Mouse (Mus musculus) NIH3T3 (cell line): ENCODE measurements at regions not wholly inside any gene's neighbourhood (a gene's known extent, or its start where the extent isn't known, plus 50 kb on each side); places are given as distances from the start of the nearest gene placed in this dataset.
"Not testable (repeated sequence)": the region's sequence is repeated elsewhere in the genome, so short reads cannot be mapped to it uniquely, and the experiment has no call there.

Experiments used
- DNase-seq: peaks from one replicate; pipeline ENCODE4 v3.0.0-alpha.2; 2012; ENCODE audit warnings: low read depth

DNA sequence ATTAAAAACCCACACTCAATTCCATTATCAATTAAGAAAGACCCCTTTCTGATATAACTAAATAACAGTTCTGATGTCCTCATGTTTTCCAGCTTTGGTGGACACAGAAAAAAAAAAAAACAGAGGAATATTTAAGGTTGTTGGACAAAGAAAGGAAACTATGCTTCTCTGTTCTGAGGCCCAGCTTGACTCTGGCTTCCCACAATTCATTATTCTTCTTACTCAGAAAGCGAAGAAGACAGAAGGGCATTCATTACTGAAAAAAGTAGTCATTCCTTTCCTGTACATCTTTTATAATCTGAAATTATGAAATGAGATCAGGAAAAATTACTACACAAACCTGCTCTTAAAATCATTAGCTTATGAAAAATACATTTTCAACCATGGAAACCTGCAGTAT is 263.2 kb upstream of the 1700008P02Rik start:
- no peak for DNase-seq

DNA sequence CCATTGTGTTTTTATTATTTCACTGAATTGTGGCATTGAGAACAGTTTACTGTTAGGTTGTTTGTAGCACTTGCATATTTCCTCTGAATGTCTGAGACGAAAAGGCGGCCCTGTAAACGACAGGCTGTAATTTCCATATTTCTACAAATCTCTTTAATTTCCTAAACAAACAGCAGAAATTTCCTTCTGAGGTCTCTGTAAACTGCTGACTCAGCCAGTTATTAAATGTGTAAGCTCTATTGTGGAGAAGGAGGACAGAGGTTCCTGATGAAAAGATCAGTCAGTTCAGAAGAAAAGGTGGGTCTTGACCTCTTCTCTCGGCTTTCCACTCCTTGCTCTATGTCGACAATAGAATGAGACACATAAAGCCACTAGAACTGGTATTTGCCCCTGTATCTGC is 256.0 kb upstream of the 1700008P02Rik start:
- no peak for DNase-seq

DNA sequence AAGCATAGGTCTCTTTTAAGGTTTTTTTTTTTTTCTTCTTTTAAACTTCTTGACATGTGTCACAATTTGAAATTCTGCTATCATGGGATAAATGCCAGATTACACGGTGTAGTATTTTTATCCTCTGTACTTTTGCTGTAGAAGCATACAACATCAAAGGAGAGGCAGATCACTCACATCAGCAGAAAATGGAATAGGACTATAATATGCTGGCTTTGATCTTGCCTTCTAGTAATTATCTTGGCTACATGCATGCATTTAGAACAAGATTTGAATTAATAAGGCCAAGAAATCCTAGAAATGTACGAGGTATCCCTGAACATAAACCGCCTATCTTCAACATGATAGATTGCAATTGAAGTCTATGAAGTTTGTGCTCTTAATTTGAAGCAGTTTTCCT is 251.9 kb upstream of the 1700008P02Rik start:
- no peak for DNase-seq

DNA sequence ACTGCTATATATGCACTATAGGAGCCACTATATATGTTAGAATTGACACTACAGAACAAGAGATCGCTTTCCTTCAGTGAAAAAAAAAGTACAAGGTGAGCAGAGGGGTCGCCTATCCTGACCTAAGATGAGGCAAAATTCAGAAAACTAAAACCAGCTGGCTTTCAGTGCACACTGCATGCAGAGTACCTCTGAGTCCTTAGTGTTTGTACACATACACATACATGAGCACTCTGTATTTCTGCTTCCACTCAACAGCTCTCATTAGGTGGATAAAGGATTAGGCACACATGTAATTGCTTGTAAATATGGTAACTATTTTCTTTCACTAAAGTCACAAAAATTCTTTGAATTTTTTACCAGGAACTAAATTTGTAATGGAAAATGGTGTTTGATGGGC is 251.5 kb upstream of the 1700008P02Rik start:
- DNase-seq, result no peak

DNA sequence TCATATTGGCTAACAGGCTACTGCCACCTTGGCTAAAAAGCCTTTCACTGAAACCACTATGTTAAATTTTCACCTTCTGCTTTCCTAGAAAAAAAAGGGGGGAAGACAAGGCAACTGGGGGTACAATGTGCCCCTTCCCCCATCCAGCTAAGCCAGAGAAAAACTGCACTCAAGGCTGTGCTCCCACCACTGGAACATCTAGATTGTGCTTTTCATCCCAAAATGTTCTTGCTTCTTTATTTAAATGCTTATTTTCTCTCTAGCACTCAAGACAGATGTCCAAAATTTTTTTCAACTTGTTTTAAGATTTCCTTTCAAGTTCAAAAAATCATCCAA is 245.9 kb upstream of the 1700008P02Rik start:
- no peak for DNase-seq

DNA sequence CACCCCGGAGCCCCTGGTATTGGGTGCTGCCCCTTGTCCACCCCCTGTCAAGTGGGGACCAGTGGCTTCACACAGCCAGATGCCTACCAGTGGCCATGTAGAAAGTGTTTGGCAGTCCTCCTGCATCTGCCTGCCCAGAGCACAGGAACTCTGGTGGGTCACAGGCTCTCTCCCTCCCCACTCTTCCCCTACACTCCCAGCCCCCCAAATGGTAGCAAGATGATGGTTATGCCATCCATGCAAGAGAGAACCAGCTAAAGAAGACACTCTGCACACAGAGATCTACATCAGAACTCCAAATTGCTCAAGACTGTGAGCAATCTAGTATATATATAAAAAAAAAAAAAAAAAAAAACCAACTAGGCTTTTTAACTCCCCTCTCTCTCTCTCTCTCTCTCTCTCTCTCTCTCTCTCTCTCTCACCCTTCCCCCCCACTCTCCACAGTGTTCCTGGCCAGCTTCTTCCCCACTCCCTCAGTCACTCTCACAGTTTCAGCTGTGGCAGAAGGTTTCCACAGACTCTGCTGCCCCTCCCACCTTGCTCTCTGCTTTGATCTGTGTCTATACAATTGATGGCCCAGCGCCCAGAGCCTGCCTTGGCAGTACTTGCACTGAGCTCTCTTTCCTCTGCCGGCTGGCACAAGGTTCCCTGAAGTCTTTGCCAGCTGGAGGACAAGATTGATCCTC is 245.4 kb upstream of the 1700008P02Rik start:
- DNase-seq, result peak; percentile 1

DNA sequence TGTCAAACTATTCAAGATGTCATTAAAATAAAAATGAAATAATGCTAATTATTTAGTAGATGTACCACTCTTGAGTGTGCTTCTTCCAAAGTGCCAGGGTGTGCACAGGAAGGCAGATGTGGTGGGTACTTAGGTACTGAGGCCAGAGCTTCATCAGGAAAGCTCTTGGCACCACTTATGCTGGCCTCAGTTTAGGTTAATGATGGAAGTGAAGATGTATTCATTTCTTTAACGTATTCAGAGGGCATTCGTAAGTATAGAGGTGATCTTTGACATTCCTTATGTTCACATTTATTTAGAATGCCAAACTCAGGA is 239.6 kb upstream of the 1700008P02Rik start:
- no peak for DNase-seq

DNA sequence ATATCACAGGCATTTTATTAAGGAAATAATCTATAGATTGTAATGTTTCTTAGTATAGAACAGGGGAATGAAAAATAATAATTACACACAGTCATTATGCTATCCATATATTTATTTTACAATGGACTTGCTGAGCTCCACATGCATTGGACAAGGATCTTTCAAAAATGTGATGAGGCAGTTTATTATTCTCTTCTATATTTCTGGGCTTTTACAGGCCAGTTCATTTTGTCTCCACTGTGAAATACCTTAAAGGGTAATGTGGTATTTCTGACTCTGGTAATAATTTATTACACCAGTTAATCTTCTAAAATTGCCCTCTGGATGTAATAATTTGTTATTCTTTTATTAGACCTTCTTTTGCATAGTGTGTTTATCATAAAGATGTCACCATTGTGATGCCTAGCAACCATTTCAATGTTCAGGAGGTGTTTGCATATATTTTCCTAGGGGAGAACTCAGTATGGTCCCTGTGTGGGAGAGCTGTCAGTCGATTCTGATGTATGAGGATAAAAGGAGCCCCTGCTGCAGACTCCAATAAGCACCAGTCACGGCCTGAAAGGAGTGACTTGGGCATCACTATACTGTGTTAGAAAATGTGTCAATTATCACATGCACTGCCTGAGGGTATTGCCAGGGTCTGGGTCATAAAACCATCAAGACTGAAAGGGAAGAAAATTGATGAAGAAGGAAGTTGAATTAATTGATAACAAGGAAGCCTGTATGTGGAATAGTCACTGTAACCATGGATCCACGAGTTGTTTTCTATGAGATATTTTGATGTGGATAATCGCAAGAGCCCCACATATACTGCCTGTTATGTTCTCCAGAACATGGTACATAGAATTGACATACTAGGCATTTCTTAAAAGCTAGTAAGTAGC is 239.0 kb upstream of the 1700008P02Rik start:
- no peak for DNase-seq

DNA sequence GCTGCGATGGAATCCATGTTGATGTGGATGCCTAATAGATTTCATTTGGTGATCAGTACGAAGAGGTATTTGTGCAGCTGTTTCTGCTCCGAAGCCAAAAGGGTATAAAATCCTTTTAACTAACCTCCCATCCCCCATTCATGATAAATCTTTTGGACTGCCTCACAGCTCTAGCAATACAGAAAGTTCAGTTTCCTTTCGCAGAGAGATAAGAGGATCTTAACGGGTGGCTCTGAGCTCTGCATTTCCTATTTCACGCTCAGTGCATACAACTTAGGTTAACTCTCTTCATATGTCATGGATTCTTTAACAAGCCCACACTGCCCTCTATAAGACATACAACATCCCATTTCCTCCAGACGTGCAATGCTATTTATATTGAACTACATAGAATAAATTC is 199.1 kb upstream of the 1700008P02Rik start:
- no peak for DNase-seq

DNA sequence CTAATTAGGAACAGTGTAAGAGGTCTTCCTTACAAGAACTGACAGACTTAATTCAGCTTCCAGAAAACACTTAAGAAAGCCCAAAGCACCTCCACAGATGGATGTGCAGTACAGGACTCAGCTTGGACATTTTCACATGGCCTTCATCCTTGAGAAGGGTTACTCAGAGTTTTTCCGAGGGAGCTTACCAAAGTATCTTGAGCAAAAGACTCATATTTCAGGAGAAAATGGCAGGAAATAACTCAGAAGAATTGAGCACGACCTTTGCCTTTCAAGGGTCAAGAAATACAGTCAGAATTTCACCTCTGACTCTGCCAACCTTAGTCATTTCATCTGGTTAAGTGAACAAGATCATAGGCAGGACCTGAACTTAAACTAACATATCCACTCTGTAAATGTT is 192.1 kb upstream of the 1700008P02Rik start:
- no peak for DNase-seq

DNA sequence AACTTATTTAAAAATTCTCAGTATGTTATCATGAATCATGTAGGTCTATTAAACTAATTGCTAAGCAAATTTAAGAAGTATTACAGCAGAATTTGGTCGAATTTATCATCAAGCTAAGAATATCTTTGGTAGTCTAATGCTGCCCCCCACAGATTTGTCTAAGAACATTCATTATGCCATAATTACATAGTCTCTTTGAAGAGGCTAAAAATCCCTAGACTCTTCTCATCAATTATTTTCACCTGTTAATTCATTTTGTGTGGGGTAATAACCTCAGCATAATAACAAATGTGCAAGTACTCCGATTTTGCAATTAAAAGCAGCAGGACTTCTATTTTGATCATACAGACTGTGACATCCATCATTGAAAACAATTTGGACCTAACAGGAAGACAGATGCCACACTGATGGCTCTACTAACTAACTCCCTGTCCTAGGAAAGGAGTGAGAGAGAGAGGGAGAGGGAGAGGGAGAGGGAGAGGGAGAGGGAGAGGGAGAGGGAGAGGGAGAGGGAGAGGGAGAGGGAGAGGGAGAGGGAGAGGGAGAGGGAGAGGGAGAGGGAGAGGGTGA is 189.2 kb upstream of the 1700008P02Rik start:
- no peak for DNase-seq

DNA sequence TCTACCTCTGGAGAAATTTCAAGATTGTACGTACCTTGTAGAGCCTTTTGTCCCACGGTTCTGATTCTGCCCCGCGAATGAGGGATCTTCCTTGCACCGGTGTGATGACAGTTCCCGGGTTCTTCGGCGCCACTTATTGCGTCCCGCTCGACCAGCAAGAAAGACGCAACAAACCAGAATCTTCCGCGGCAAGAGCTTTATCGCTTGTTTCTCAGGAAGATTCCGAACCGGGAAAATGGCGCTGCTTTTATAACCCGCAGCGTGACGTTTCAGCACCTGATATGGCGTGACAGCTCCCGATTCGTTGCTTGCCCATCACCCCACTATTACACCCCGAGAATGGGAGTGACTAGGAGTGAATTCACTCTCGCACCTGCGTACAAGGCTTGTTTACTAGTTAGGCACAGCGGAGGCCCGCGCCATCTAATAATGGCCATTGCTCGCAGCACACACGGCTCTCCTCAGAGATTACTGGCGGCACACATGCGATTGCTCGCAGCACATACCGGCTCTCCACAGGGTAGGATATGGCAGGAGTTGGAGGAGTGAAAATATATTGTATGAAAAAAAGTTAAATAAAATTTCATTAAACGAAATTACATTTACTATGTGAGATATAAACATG is 180.0 kb upstream of the 1700008P02Rik start:
- DNase-seq, result not testable (repeated sequence)

DNA sequence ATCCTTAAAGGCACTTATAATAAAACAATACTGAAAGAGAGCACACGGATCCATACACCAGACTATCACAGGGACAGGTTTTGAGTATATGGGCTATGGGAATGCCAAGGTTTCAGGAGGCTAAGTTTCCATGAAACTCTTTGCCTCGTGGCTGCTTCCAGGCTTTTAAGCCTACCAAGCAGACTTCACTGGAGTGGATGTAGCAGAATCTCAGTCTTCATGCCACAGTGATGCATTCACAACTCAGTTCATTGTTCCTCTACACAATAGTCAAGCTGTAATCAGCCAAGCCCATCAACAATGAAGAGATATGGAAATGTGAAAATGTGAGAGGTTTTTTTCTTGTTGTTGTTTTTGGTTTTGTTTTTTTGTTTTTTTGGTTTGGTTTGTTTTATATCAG is 148.3 kb upstream of the 1700008P02Rik start:
- no peak for DNase-seq

DNA sequence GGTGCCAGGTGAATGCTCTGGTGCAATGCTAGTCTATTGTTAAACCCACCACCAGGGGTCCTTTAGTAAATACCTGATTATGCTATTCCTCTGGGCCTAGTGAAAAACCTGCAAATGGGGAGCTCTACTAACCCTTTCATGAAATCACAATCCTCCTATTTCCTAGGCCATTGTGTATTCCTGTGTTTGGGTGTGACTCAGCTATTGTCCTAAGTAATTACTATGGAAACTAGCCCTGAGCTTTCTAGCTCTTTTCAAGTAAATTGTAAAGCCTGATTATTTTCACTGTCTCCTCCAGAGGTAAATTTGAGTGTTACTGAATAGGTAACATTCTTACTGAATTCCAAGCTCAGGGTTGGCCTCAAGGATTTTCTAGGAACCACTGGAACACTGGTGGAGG is 147.8 kb upstream of the 1700008P02Rik start:
- DNase-seq, result not testable (repeated sequence)

DNA sequence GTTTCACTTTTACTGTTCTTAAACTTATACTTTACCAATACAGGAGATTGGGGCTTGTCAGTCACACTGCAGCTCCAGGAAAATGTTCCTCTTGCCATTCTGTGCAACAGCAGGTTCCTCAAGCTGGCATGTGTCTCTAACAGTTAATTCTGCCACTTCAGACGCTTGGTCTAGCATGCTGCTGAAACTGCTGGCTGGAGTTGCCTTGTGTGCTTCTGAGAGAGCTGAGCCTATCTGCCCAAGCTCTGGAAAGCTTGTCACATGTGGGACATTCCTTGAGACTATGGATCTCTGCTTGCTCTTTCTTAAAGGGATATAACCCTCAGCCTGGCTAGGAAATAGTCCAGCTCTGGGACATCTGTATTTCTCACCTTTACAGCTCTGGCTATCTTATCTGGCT is 138.9 kb upstream of the 1700008P02Rik start:
- DNase-seq, result no peak

DNA sequence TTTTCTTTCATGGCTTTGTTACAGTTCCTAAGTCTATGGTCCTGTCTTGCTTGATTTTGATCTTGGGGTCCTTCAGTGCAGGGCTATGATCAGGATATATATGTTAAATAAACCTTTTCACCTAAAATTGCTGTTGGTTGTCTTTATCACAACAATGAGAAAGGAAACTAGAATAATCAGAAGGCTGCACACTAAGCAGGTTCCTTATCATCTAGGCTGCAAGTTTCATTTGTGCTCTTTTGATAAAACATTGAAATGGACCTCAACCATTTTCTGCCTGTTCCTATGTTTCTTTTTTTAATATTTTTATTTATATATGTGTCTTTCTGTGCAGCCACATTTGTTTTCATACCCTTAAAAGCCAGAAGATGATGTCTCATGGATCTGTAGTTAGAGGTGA is 137.3 kb upstream of the 1700008P02Rik start:
- DNase-seq, result no peak

DNA sequence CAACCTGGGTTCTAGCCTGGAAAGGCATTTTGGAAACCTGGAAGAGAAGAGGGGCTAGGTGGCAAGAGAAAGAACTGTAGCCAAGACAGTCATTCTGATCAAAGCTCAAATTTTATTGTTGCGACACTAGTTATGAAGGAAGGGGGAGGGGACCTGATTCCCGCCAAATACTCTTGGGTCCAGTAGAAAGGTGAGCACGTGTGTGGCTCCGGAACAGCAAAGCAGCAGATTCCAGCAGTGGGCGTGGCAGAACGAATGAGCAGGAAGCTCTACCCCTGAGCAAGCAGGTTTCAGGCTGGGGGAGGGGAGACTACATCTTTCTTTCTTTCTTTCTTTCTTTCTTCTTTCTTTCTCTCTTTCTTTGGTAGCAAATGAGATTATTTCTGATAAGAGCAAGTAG is 130.5 kb upstream of the 1700008P02Rik start:
- not testable (repeated sequence) for DNase-seq

DNA sequence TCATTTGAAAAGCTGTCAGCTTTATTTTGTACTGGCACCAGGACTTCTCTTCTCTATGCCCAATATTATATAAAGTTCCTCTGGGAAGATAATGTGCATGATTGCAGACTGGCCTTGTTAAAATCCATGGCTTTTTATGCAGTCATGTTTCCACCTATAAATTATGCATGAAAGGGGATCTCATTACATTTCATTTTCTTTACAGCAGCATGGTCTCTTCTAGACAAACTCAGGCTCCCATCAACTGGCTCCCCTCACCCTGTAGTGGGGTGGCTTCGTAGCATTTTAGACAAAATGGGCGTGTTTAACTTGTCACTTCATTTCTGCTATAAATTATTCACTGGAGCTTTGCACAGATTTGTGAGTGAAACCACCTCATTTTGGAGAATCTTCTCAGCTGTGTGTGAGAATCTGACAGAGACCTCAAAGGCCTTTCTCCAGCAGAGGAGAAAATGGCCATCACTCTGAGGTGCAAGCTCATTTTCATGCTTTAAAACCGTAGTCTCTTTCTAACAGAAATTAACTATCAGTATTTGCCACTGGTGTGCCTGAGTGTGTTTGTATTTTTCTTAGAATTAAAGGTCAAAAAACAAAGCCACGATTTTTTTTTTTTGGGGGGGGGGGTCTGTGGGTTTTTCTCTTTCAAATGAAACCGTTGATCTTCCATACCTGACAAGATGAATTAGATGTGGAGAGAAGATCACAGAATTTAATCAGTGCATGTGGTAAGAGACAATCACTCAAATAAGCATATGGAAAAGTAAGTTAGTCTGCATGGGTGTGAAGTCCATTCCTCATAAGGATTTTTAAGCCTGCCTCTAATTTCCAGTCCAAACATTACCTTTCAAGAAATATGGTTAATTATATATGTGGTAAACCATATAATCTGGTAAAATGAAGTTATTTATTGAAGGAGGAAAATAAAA is 111.4 kb upstream of the 1700008P02Rik start:
- DNase-seq, result no peak

DNA sequence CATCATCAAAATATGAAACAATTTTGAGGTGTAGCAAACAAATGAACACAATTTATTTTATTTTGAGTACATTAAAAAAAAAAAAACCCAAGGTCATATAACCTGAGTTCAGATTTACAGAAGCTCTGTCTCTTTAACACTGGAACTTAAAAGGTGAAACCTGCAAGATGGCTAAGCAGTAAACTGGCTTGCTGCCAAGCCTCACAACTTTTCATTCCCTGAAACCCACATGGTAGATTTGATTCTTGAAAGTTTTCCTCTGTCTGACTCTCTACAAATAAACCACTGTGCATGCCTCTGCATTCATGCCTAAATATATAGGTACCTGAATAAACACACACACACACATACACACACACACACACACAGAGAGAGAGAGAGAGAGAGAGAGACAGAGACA is 109.8 kb upstream of the 1700008P02Rik start:
- DNase-seq, result no peak

DNA sequence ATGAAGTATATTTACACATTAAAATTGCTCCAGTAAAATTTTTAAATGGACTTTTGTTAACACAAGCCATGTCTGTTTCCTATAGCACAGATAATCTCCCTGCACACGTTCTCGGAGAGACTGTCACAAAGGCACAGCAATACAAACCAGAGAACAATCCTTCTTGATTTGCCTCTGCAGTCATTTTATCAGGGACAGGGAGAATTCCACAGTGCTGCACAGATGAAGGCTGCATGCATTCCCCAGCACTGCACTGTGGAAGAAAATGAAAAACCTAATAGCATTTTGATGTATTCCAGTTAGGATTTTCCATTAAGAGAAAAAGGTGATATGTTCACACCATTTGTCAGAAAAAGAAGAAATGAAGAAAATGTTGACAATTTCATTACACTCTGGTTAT is 63.4 kb upstream of the 1700008P02Rik start:
- DNase-seq, result no peak

DNA sequence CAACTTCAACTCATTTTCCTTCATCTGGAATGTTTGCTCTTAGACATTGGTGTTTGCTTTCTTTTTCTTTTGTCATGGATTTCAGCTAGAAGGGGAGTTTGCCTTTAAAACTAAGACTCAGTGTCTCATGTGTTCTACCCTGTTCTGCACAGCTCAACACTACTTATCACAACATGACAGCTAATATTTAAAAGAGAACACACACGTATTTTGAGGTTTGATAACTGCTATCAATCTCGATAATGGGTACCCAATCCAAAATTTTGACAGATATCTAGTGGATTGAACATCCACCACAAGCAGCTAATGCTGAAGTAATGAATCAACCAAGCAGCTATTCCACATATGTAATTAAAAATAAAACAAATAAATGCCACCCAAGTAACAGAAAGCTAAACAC is 61.2 kb upstream of the 1700008P02Rik start:
- DNase-seq, result no peak

DNA sequence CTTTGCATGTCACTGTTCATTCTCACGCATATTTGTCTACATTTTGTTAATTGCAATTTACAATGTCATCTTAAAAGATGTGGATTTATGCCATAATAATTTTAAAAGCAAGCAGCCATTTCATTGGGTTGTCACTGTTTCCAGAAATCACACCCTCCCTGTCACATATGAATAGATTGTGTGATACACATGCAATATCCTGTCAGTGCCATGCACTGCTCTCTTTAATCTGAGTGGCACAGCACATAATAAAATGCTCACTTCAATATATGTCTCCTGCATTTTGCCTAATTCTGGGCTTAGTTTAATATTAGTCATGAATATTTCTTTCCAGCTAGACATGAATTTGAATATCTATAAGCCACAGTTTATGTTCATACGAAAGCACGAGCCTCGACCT is 56.1 kb upstream of the 1700008P02Rik start:
- no peak for DNase-seq
